Mouse (Mus musculus): ENCODE results near the gene Btbd9. TPM values are rescaled to one million over a fixed set of nuclear protein-coding genes. Genes with fewer than 3 reads are reported as not detected.
"Not testable (repeated sequence)": the region's sequence is repeated elsewhere in the genome, so short reads cannot be mapped to it uniquely, and the experiment has no call there.

Gene Btbd9
- polyA plus RNA-seq, 1 experiment from 2014 or later, result 63.4 TPM

GRCm38 (mm10) chr17:30530542-30530940, 45.7 kb downstream of the Btbd9 start:
- Histone ChIP-seq H3K4me3 (ENCODE audit: low read depth, low read length) (no peak overlapping the region), H3K4me2 (ENCODE audit: low read depth, low read length, severe bottlenecking) (no peak overlapping the region), H3K4me1 (replicated peaks; ENCODE audit: control insufficient read depth, insufficient read depth, low read length) (no peaks in the 10 kb centered on the region), H3K27ac (ENCODE audit: low read depth, low read length) (no peak overlapping the region), H3K9me3 (ENCODE audit: control insufficient read depth, low read length) (no peaks in the 10 kb centered on the region), H3K9ac (ENCODE audit: low read length) (no peak overlapping the region), H3K36me3 (ENCODE audit: control insufficient read depth, insufficient read depth, low read length) (no peaks in the 10 kb centered on the region), H3K27me3 (ENCODE audit: control insufficient read depth, insufficient read depth, low read length) (no peaks in the 10 kb centered on the region)
- ATAC-seq (replicated peaks; ENCODE audit: low FRiP score), result no peak
- no peak for DNase-seq (ENCODE audit: low spot score)
- WGBS, result 59% methylated on average over 4 of the region's 4 CpGs

- ATAC-seq (replicated peaks; ENCODE audit: low FRiP score), result no peak
- DNase-seq (ENCODE audit: low spot score), result no peak
- Histone ChIP-seq H3K9ac (ENCODE audit: low read length) (no peak overlapping the region), H3K27me3 (ENCODE audit: control insufficient read depth, insufficient read depth, low read length) (no peaks in the 10 kb centered on the region), H3K27ac (ENCODE audit: low read depth, low read length) (no peak overlapping the region), H3K4me2 (ENCODE audit: low read depth, low read length, severe bottlenecking) (no peak overlapping the region), H3K9me3 (ENCODE audit: control insufficient read depth, low read length) (no peaks in the 10 kb centered on the region), H3K36me3 (ENCODE audit: control insufficient read depth, insufficient read depth, low read length) (no peaks in the 10 kb centered on the region), H3K4me3 (ENCODE audit: low read depth, low read length) (no peak overlapping the region), H3K4me1 (replicated peaks; ENCODE audit: control insufficient read depth, insufficient read depth, low read length) (no peaks in the 10 kb centered on the region)
- WGBS, result 79% methylated on average over 12 of the region's 12 CpGs
These were observed 46.4 kb downstream of the Btbd9 start for GRCm38 (mm10) chr17:30529632-30530541.

GRCm38 (mm10) chr17:30525405-30526295, 50.6 kb downstream of the Btbd9 start:
- H3K4me3 ChIP-seq (ENCODE audit: low read depth, low read length), result no peak overlapping the region

GRCm38 (mm10) chr17:30524451-30524850, 51.8 kb downstream of the Btbd9 start:
- no peaks in the 10 kb centered on the region for H3K4me1 ChIP-seq (replicated peaks; ENCODE audit: control insufficient read depth, insufficient read depth, low read length)
- no peak overlapping the region for H3K27ac ChIP-seq (ENCODE audit: low read depth, low read length)
- no peaks in the 10 kb centered on the region for H3K27me3 ChIP-seq (ENCODE audit: control insufficient read depth, insufficient read depth, low read length)
- H3K9ac ChIP-seq (ENCODE audit: low read length), result no peak overlapping the region
- 90% methylated on average over 7 of the region's 7 CpGs for WGBS
- no peak overlapping the region for H3K4me2 ChIP-seq (ENCODE audit: low read depth, low read length, severe bottlenecking)
- H3K36me3 ChIP-seq (ENCODE audit: control insufficient read depth, insufficient read depth, low read length), result no peaks in the 10 kb centered on the region
- ATAC-seq (replicated peaks; ENCODE audit: low FRiP score), result no peak
- DNase-seq (ENCODE audit: low spot score), result no peak
- H3K4me3 ChIP-seq (ENCODE audit: low read depth, low read length), result no peak overlapping the region
- H3K9me3 ChIP-seq (ENCODE audit: control insufficient read depth, low read length), result no peaks in the 10 kb centered on the region

More at GRCm38 (mm10) chr17:30525405-30526295, 50.6 kb downstream of the Btbd9 start:
- Histone ChIP-seq H3K27ac (ENCODE audit: low read depth, low read length) (no peak overlapping the region), H3K4me1 (replicated peaks; ENCODE audit: control insufficient read depth, insufficient read depth, low read length) (no peaks in the 10 kb centered on the region), H3K27me3 (ENCODE audit: control insufficient read depth, insufficient read depth, low read length) (no peaks in the 10 kb centered on the region), H3K9me3 (ENCODE audit: control insufficient read depth, low read length) (no peaks in the 10 kb centered on the region), H3K4me2 (ENCODE audit: low read depth, low read length, severe bottlenecking) (no peak overlapping the region), H3K9ac (ENCODE audit: low read length) (no peak overlapping the region), H3K36me3 (ENCODE audit: control insufficient read depth, insufficient read depth, low read length) (no peaks in the 10 kb centered on the region)
- 72% methylated on average over 6 of the region's 6 CpGs for WGBS
- ATAC-seq (replicated peaks; ENCODE audit: low FRiP score) (no peak), DNase-seq (ENCODE audit: low spot score) (no peak)

- 83% methylated on average over 2 of the region's 2 CpGs for WGBS
- no peak overlapping the region for H3K4me3 ChIP-seq (ENCODE audit: low read depth, low read length)
- H3K36me3 ChIP-seq (ENCODE audit: control insufficient read depth, insufficient read depth, low read length), result no peaks in the 10 kb centered on the region
- DNase-seq (ENCODE audit: low spot score), result no peak
- no peak overlapping the region for H3K27ac ChIP-seq (ENCODE audit: low read depth, low read length)
- H3K9ac ChIP-seq (ENCODE audit: low read length), result no peak overlapping the region
- no peaks in the 10 kb centered on the region for H3K9me3 ChIP-seq (ENCODE audit: control insufficient read depth, low read length)
- H3K27me3 ChIP-seq (ENCODE audit: control insufficient read depth, insufficient read depth, low read length), result no peaks in the 10 kb centered on the region
- H3K4me1 ChIP-seq (replicated peaks; ENCODE audit: control insufficient read depth, insufficient read depth, low read length), result no peaks in the 10 kb centered on the region
- no peak for ATAC-seq (replicated peaks; ENCODE audit: low FRiP score)
- H3K4me2 ChIP-seq (ENCODE audit: low read depth, low read length, severe bottlenecking), result no peak overlapping the region
These were observed 52.5 kb downstream of the Btbd9 start for GRCm38 (mm10) chr17:30523783-30524182.

- Histone ChIP-seq H3K27me3 (ENCODE audit: control insufficient read depth, insufficient read depth, low read length) (no peaks in the 10 kb centered on the region), H3K9ac (ENCODE audit: low read length) (no peak overlapping the region), H3K36me3 (ENCODE audit: control insufficient read depth, insufficient read depth, low read length) (no peaks in the 10 kb centered on the region), H3K9me3 (ENCODE audit: control insufficient read depth, low read length) (no peaks in the 10 kb centered on the region), H3K27ac (ENCODE audit: low read depth, low read length) (no peak overlapping the region), H3K4me2 (ENCODE audit: low read depth, low read length, severe bottlenecking) (no peak overlapping the region), H3K4me1 (replicated peaks; ENCODE audit: control insufficient read depth, insufficient read depth, low read length) (no peaks in the 10 kb centered on the region), H3K4me3 (ENCODE audit: low read depth, low read length) (no peak overlapping the region)
- 93% methylated on average over 9 of the region's 9 CpGs for WGBS
- ATAC-seq (replicated peaks; ENCODE audit: low FRiP score) (no peak), DNase-seq (ENCODE audit: low spot score) (no peak)
These were observed 53.7 kb downstream of the Btbd9 start for GRCm38 (mm10) chr17:30522406-30523078.

GRCm38 (mm10) chr17:30519172-30519512, 57.1 kb downstream of the Btbd9 start:
- WGBS, result 80% methylated on average over 2 of the region's 2 CpGs
- not testable (repeated sequence) for H3K9ac ChIP-seq (ENCODE audit: low read length); DNase-seq (ENCODE audit: low spot score); ATAC-seq (replicated peaks; ENCODE audit: low FRiP score); H3K36me3 ChIP-seq (ENCODE audit: control insufficient read depth, insufficient read depth, low read length); H3K4me3 ChIP-seq (ENCODE audit: low read depth, low read length); H3K4me1 ChIP-seq (replicated peaks; ENCODE audit: control insufficient read depth, insufficient read depth, low read length); H3K9me3 ChIP-seq (ENCODE audit: control insufficient read depth, low read length); H3K4me2 ChIP-seq (ENCODE audit: low read depth, low read length, severe bottlenecking); H3K27ac ChIP-seq (ENCODE audit: low read depth, low read length); H3K27me3 ChIP-seq (ENCODE audit: control insufficient read depth, insufficient read depth, low read length)

- no peak overlapping the region for H3K27ac ChIP-seq (ENCODE audit: low read depth, low read length)
- no peak overlapping the region for H3K9ac ChIP-seq (ENCODE audit: low read length)
- H3K36me3 ChIP-seq (ENCODE audit: control insufficient read depth, insufficient read depth, low read length), result no peaks in the 10 kb centered on the region
- DNase-seq (ENCODE audit: low spot score), result no peak
- no peak overlapping the region for H3K4me2 ChIP-seq (ENCODE audit: low read depth, low read length, severe bottlenecking)
- no peak for ATAC-seq (replicated peaks; ENCODE audit: low FRiP score)
- WGBS, result 84% methylated on average over 8 of the region's 8 CpGs
- H3K4me1 ChIP-seq (replicated peaks; ENCODE audit: control insufficient read depth, insufficient read depth, low read length), result no peaks in the 10 kb centered on the region
- no peak overlapping the region for H3K4me3 ChIP-seq (ENCODE audit: low read depth, low read length)
- H3K27me3 ChIP-seq (ENCODE audit: control insufficient read depth, insufficient read depth, low read length), result no peaks in the 10 kb centered on the region
- H3K9me3 ChIP-seq (ENCODE audit: control insufficient read depth, low read length), result no peaks in the 10 kb centered on the region
These were observed 57.7 kb downstream of the Btbd9 start for GRCm38 (mm10) chr17:30518431-30519171.

Data from forebrain, embryonic 11.5 days (tissue).